ENCODE assay signal across 8 mouse cellular contexts in the genomic region with DNA sequence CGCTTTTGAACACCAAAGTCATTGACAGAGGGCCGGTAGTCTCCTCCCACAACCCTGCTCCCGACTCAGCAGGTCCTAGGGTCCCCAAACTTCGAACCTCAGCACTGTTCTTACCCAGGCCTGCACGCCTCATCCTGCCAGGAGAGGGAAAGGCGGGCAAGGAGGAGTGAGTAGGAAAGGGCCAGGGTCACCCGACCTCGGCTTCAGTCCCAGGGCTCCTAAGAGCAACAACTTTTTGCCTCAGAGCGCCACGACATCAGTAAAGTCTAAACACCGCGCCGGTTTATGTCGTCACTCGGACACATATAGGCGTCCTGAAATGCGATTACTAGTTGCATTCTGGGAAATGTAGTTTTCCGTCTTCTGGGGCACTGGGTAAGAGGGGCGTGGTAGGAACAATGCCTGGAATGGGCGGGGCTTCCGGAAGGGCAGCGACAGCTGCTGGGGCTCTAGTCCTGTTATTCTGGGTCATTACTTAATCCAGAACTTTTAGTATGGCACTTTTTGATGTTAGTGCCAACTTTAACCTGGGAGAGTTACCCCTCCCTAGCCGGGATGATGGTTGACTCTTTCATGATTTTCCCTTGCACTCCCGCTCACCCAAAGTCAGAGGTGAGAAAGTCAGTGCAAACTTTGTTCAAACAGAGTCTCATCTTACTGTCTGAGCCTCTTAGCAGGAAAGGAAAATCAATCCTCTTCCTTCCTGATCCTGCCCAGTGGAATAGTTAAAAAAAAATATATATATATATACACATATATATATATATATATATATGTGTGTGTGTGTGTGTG. TPM values are rescaled to one million over a fixed set of nuclear protein-coding genes. Genes with fewer than 3 reads are reported as not detected.
DNase-seq lines count a peak whose midpoint lies in the region; ATAC-seq and TF ChIP-seq lines count a peak whose summit lies in the region.

A gene (minus strand): TSS at position 310 of the 792 bp plus-strand sequence.

- H3K4me1 ChIP-seq in E14TG2a.4 (replicated peaks; ENCODE audit: low read depth, low read length): peaks cover 11% of the 10 kb centered on the region
- peaks cover 2% of the 10 kb centered on the region; the same call in 1 of the 2 replicates for H3K4me1 ChIP-seq in forebrain, embryonic 12.5 days
- H3K4me1 ChIP-seq in heart, postnatal 0 days (ENCODE audit: control insufficient read depth, insufficient read depth): 0 out of 2 replicates have a peak, but pooled peaks cover 4% of the 10 kb centered on the region
- no peaks in the 10 kb centered on the region; the same call in 1 of the 2 replicates for H3K4me1 ChIP-seq in liver, embryonic 16.5 days (ENCODE audit: control insufficient read depth, low read depth, low read length)
- H3K4me1 ChIP-seq in neural tube, embryonic 13.5 days (replicated peaks): peaks cover 9% of the 10 kb centered on the region
- H3K4me1 ChIP-seq in testis, adult 2 months (ENCODE audit: control insufficient read depth, insufficient read depth, low read length): no peaks in the 10 kb centered on the region

- no peak for TF ChIP-seq CTCF in E14TG2a.4 (conservative IDR thresholded peaks at IDR 0.05; ENCODE audit: low read length)
- no peak for TF ChIP-seq CTCF in heart, postnatal 0 days (IDR thresholded peaks at IDR 0.05; ENCODE audit: low read depth)
- TF ChIP-seq CTCF in testis, adult 2 months (IDR thresholded peaks at IDR 0.05; ENCODE audit: control insufficient read depth, insufficient read depth, insufficient replicate concordance, low read depth, low read length): no peak

- ATAC-seq in forebrain, embryonic 12.5 days (ENCODE audit: low FRiP score): peak; percentile 100
- ATAC-seq in heart, postnatal 0 days (ENCODE audit: insufficient read depth, low read depth): peak; percentile 100
- peak; percentile 99 for ATAC-seq in liver, embryonic 16.5 days (ENCODE audit: low read depth)
- ATAC-seq in neural tube, embryonic 13.5 days (ENCODE audit: low read depth): peak; percentile 100

- peak within 1 kb of the TSS; percentile 66 for H3K9ac ChIP-seq in forebrain, embryonic 12.5 days
- peak within 1 kb of the TSS; percentile 83 for H3K9ac ChIP-seq in heart, postnatal 0 days (replicated peaks; ENCODE audit: low read depth, low read length)
- peak within 1 kb of the TSS; percentile 79 for H3K9ac ChIP-seq in liver, embryonic 16.5 days (ENCODE audit: low read depth, low read length)
- H3K9ac ChIP-seq in neural tube, embryonic 13.5 days: peak within 1 kb of the TSS; percentile 72

- peak; percentile 90 for DNase-seq in c-Kit-positive CD71-positive TER-119-positive erythroid progenitor cells, embryonic 14.5 days (ENCODE audit: low spot score)
- peak; percentile 98 for DNase-seq in heart, postnatal 0 days (ENCODE audit: low spot score)
- peak; percentile 94 to 95 for DNase-seq in kidney, postnatal 4 days

- H3K4me2 ChIP-seq in forebrain, embryonic 12.5 days: peak within 1 kb of the TSS; percentile 59
- peak within 1 kb of the TSS; percentile 61 for H3K4me2 ChIP-seq in heart, postnatal 0 days (ENCODE audit: low read depth, low read length)
- H3K4me2 ChIP-seq in liver, embryonic 16.5 days (ENCODE audit: low read depth, low read length): peak within 1 kb of the TSS; percentile 68
- H3K4me2 ChIP-seq in neural tube, embryonic 13.5 days: peak within 1 kb of the TSS; percentile 60

- H3K36me3 ChIP-seq in E14TG2a.4 (ENCODE audit: insufficient read depth, low read length): 0 out of 2 replicates have a peak, but pooled peaks cover 2% of the 10 kb centered on the region
- no peaks in the 10 kb centered on the region for H3K36me3 ChIP-seq in forebrain, embryonic 12.5 days (replicated peaks)
- no peaks in the 10 kb centered on the region for H3K36me3 ChIP-seq in heart, postnatal 0 days (replicated peaks; ENCODE audit: control insufficient read depth, insufficient read depth, low read length)
- H3K36me3 ChIP-seq in liver, embryonic 16.5 days (ENCODE audit: control insufficient read depth, insufficient read depth): no peaks in the 10 kb centered on the region
- H3K36me3 ChIP-seq in neural tube, embryonic 13.5 days: no peaks in the 10 kb centered on the region; the same call in 1 of the 2 replicates
- no peaks in the 10 kb centered on the region for H3K36me3 ChIP-seq in testis, adult 2 months (ENCODE audit: control insufficient read depth, insufficient read depth, low read length)

- H3K4me3 ChIP-seq in E14TG2a.4 (replicated peaks; ENCODE audit: low read length): peak within 1 kb of the TSS; percentile 92
- H3K4me3 ChIP-seq in forebrain, embryonic 12.5 days (replicated peaks): peak within 1 kb of the TSS; percentile 73
- H3K4me3 ChIP-seq in heart, postnatal 0 days (ENCODE audit: low read depth, low read length): peak within 1 kb of the TSS; percentile 77
- peak within 1 kb of the TSS; percentile 84 for H3K4me3 ChIP-seq in liver, embryonic 16.5 days (ENCODE audit: low read depth, low read length)
- H3K4me3 ChIP-seq in neural tube, embryonic 13.5 days: peak within 1 kb of the TSS; percentile 77
- H3K4me3 ChIP-seq in testis, adult 2 months (ENCODE audit: control insufficient read depth, low read depth, low read length): peak within 1 kb of the TSS; percentile 97

- H3K27ac ChIP-seq in forebrain, embryonic 12.5 days: no peak within 1 kb of the TSS
- H3K27ac ChIP-seq in heart, postnatal 0 days (ENCODE audit: low read depth): peak within 1 kb of the TSS; percentile 65
- H3K27ac ChIP-seq in liver, embryonic 16.5 days (ENCODE audit: low read length): peak within 1 kb of the TSS; percentile 81
- H3K27ac ChIP-seq in neural tube, embryonic 13.5 days (replicated peaks): no peak within 1 kb of the TSS
- peak within 1 kb of the TSS; percentile 88 for H3K27ac ChIP-seq in testis, adult 2 months (ENCODE audit: control insufficient read depth, insufficient read depth, low read depth, low read length)

- peaks cover 15% of the 10 kb centered on the region for H3K9me3 ChIP-seq in E14TG2a.4 (ENCODE audit: low read length)
- no peaks in the 10 kb centered on the region for H3K9me3 ChIP-seq in forebrain, embryonic 12.5 days
- no peaks in the 10 kb centered on the region for H3K9me3 ChIP-seq in heart, postnatal 0 days (replicated peaks; ENCODE audit: control insufficient read depth, low read length)
- no peaks in the 10 kb centered on the region for H3K9me3 ChIP-seq in liver, embryonic 16.5 days (replicated peaks; ENCODE audit: control insufficient read depth, low read length)
- no peaks in the 10 kb centered on the region for H3K9me3 ChIP-seq in neural tube, embryonic 13.5 days

- peak; percentile 62; the same call in 1 of the 2 replicates for TF ChIP-seq EP300 in heart, postnatal 0 days (IDR thresholded peaks at IDR 0.05; ENCODE audit: low read depth)

- WGBS in forebrain, embryonic 12.5 days: 2% methylated on average over 24 of the region's 24 CpGs
- WGBS in heart, postnatal 0 days: 2% methylated on average over 24 of the region's 24 CpGs
- under 1% methylated on average over 24 of the region's 24 CpGs for WGBS in liver, embryonic 16.5 days (ENCODE audit: insufficient replicate concordance)
- 1% methylated on average over 24 of the region's 24 CpGs for WGBS in neural tube, embryonic 13.5 days

- peak; percentile 43; the same call in 1 of the 2 replicates for TF ChIP-seq POLR2A in testis, adult 2 months (IDR thresholded peaks at IDR 0.05; ENCODE audit: control insufficient read depth, low read depth, low read length)

- H3K27me3 ChIP-seq in E14TG2a.4 (ENCODE audit: insufficient read depth, low read length): no peaks in the 10 kb centered on the region
- no peaks in the 10 kb centered on the region for H3K27me3 ChIP-seq in forebrain, embryonic 12.5 days
- H3K27me3 ChIP-seq in heart, postnatal 0 days (ENCODE audit: control insufficient read depth, insufficient read depth, low read length): no peaks in the 10 kb centered on the region
- no peaks in the 10 kb centered on the region for H3K27me3 ChIP-seq in liver, embryonic 16.5 days (ENCODE audit: control insufficient read depth, insufficient read depth, low read depth, low read length)
- no peaks in the 10 kb centered on the region for H3K27me3 ChIP-seq in neural tube, embryonic 13.5 days
- no peaks in the 10 kb centered on the region for H3K27me3 ChIP-seq in testis, adult 2 months (ENCODE audit: control insufficient read depth, insufficient read depth, low read length)

RNA-seq across cellular contexts. Expression of the gene that starts here (rescaled TPM):
- polyA plus RNA-seq in forebrain, embryonic 12.5 days (2016; fragmentation: Nextera tagmentation; extraction: Ambion mirVana): 50.7 and 52.8 TPM in 2 replicates
- 15.3 and 43.8 TPM in 2 replicates for total RNA-seq in heart, postnatal 0 days (2014; rRNA removed; ENCODE audit: low replicate concordance)
- polyA plus RNA-seq in heart, postnatal 0 days (2015; fragmentation: Nextera tagmentation; extraction: Ambion mirVana): 39.0 and 49.3 TPM in 2 replicates
- polyA plus RNA-seq in liver, embryonic 16.5 days (2015; fragmentation: Nextera tagmentation; extraction: Ambion mirVana): 37.7 and 39.0 TPM in 2 replicates
- polyA plus RNA-seq in neural tube, embryonic 13.5 days (2015; fragmentation: Nextera tagmentation; extraction: Ambion mirVana): 40.3 and 40.8 TPM in 2 replicates
- polyA plus RNA-seq in testis, adult 2 months (2012; rRNA removed): 33.9 and 36.2 TPM in 2 replicates

Comparison
In these comparisons a context has a peak if more than half of its experiments do, and no peak if none do; other contexts are left out.
1. H3K27ac ChIP-seq: peak in heart, postnatal 0 days (single experiment), liver, embryonic 16.5 days (single experiment) and testis, adult 2 months (single experiment); none in forebrain, embryonic 12.5 days (single experiment) and neural tube, embryonic 13.5 days (single experiment).
2. Peak in every context shown above with its lines, with median percentiles within 50 percentile points of each other: H3K4me3 ChIP-seq, DNase-seq, ATAC-seq, H3K4me2 ChIP-seq and H3K9ac ChIP-seq.